In the genomic region with DNA sequence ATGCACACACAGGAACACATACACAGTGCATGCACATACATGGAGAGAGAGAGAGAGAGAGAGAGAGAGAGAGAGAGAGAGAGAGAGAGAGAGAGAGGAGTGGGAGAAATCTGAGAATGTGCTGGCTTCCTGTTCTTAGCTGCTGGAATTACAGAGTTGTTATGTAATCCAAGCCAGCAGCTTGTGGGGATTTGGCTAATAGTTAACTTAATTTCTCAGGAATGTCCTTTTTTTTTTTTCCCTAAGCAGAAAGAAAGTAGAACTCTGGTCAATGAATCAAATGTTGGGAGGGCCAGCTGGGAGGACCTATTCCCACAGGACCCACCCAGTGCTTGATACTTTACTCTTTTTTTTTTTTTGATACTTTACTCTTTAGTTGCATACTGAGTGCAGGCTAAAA, we compare ENCODE assay signal across 11 mouse cellular contexts.
DNase-seq lines count a peak whose midpoint lies in the region; ATAC-seq and TF ChIP-seq lines count a peak whose summit lies in the region.
"Had no signal": no experiment of that assay in that cellular context is flagged by ENCODE, and none has a peak within 500 bp of the region (broad histone marks: within the 10 kb centered on the region; RNA-seq: fewer than 3 reads in every experiment).

No protein-coding gene starts in this region.

- H3K4me2 ChIP-seq in kidney, postnatal 0 days (ENCODE audit: low read length): no peak overlapping the region
- H3K4me2 ChIP-seq in forebrain, embryonic 13.5 days: no peak overlapping the region
- H3K4me2 ChIP-seq: hindbrain, embryonic 15.5 days; neural tube, embryonic 12.5 days had no signal

- no peaks in the 10 kb centered on the region for H3K9me3 ChIP-seq in embryonic facial prominence, embryonic 10.5 days
- no peaks in the 10 kb centered on the region for H3K9me3 ChIP-seq in kidney, postnatal 0 days (replicated peaks; ENCODE audit: low read length)
- no peaks in the 10 kb centered on the region for H3K9me3 ChIP-seq in forebrain, embryonic 13.5 days (replicated peaks)
- H3K9me3 ChIP-seq: hindbrain, embryonic 15.5 days; neural tube, embryonic 12.5 days had no signal

- peak overlapping the region; percentile 62 for H3K27ac ChIP-seq in embryonic facial prominence, embryonic 10.5 days (replicated peaks)
- H3K27ac ChIP-seq in kidney, postnatal 0 days: peak overlapping the region; percentile 50; the same call in 1 of the 2 replicates
- H3K27ac ChIP-seq in forebrain, embryonic 13.5 days: no peak overlapping the region
- H3K27ac ChIP-seq: hindbrain, embryonic 15.5 days; macrophage; neural tube, embryonic 12.5 days had no signal

- no peaks in the 10 kb centered on the region for H3K36me3 ChIP-seq in embryonic facial prominence, embryonic 10.5 days (replicated peaks)
- H3K36me3 ChIP-seq in kidney, postnatal 0 days (ENCODE audit: insufficient read depth, low read length): no peaks in the 10 kb centered on the region
- no peaks in the 10 kb centered on the region for H3K36me3 ChIP-seq in forebrain, embryonic 13.5 days (ENCODE audit: poor library complexity, severe bottlenecking)
- H3K36me3 ChIP-seq: hindbrain, embryonic 15.5 days; neural tube, embryonic 12.5 days had no signal

- H3K9ac ChIP-seq in kidney, postnatal 0 days (ENCODE audit: low read depth, low read length): no peak overlapping the region
- no peak overlapping the region for H3K9ac ChIP-seq in forebrain, embryonic 13.5 days
- H3K9ac ChIP-seq: hindbrain, embryonic 15.5 days; neural tube, embryonic 12.5 days had no signal

- peak; percentile 61 for ATAC-seq in kidney, postnatal 0 days (replicated peaks; ENCODE audit: low FRiP score, low read depth)
- no peak for ATAC-seq in forebrain, embryonic 13.5 days

- H3K4me1 ChIP-seq in embryonic facial prominence, embryonic 10.5 days: peaks cover 34% of the 10 kb centered on the region
- peaks cover 8% of the 10 kb centered on the region; the same call in 1 of the 2 replicates for H3K4me1 ChIP-seq in kidney, postnatal 0 days (replicated peaks; ENCODE audit: insufficient read depth, low read length)
- no peaks in the 10 kb centered on the region for H3K4me1 ChIP-seq in forebrain, embryonic 13.5 days
- H3K4me1 ChIP-seq: hindbrain, embryonic 15.5 days; neural tube, embryonic 12.5 days had no signal

- no peak for TF ChIP-seq CTCF in kidney, postnatal 0 days (IDR thresholded peaks at IDR 0.05; ENCODE audit: low read depth)

- H3K27me3 ChIP-seq in embryonic facial prominence, embryonic 10.5 days (replicated peaks; ENCODE audit: low read depth, poor library complexity, severe bottlenecking): 0 out of 2 replicates have a peak, but pooled peaks cover 4% of the 10 kb centered on the region
- H3K27me3 ChIP-seq in kidney, postnatal 0 days (ENCODE audit: insufficient read depth, low read length): no peaks in the 10 kb centered on the region
- no peaks in the 10 kb centered on the region for H3K27me3 ChIP-seq in forebrain, embryonic 13.5 days
- H3K27me3 ChIP-seq: hindbrain, embryonic 15.5 days; neural tube, embryonic 12.5 days had no signal

- H3K4me3 ChIP-seq in embryonic facial prominence, embryonic 10.5 days: no peak overlapping the region
- no peak overlapping the region for H3K4me3 ChIP-seq in kidney, postnatal 0 days (replicated peaks; ENCODE audit: low read depth, low read length)
- H3K4me3 ChIP-seq in forebrain, embryonic 13.5 days: no peak overlapping the region
- H3K4me3 ChIP-seq: erythroblast, embryonic 14.5 days; hindbrain, embryonic 15.5 days; neural tube, embryonic 12.5 days had no signal

- peak; percentile 30 for DNase-seq in embryonic facial prominence, embryonic 10.5 days (ENCODE audit: low spot score)
- peak; percentile 61 to 67 for DNase-seq in heart, adult 9 months (ENCODE audit: low spot score in 2 of 2)
- DNase-seq in kidney, postnatal 0 days (ENCODE audit: low spot score): peak; percentile 92
- DNase-seq in lung, postnatal 14 days: peak; percentile 21
- DNase-seq in right cerebral cortex, adult 18-20 months: no peak
- DNase-seq in spleen, adult 18-20 months: no peak

Comparison
In these comparisons a context has a peak if more than half of its experiments do, and no peak if none do; other contexts are left out.
1. DNase-seq: peak in embryonic facial prominence, embryonic 10.5 days (single experiment), heart, adult 9 months (2 of 2), kidney, postnatal 0 days (single experiment) and lung, postnatal 14 days (single experiment); none in right cerebral cortex, adult 18-20 months (single experiment) and spleen, adult 18-20 months (0 of 2).